Mouse (Mus musculus): ENCODE measurements around the gene Hfe. TPM values are rescaled to one million over a fixed set of nuclear protein-coding genes. Genes with fewer than 3 reads are reported as not detected.
"Not testable (repeated sequence)": the region's sequence is repeated elsewhere in the genome, so short reads cannot be mapped to it uniquely, and the experiment has no call there.

Gene Hfe
- polyA plus RNA-seq, 1 experiment from 2014 or later: 2.2 TPM

GRCm38 (mm10) chr13:23709714-23710373 is 810 bp downstream of the Hfe start:
- ATAC-seq (replicated peaks; ENCODE audit: low FRiP score) (no peak), DNase-seq (ENCODE audit: low spot score) (no peak)
- Histone ChIP-seq H3K4me2 (ENCODE audit: low read depth, low read length, severe bottlenecking) (peak overlapping the region; percentile 48), H3K9ac (ENCODE audit: low read length) (peak overlapping the region; percentile 37), H3K36me3 (ENCODE audit: control insufficient read depth, insufficient read depth, low read length) (no peaks in the 10 kb centered on the region), H3K27ac (ENCODE audit: low read depth, low read length) (no peak overlapping the region), H3K27me3 (ENCODE audit: control insufficient read depth, insufficient read depth, low read length) (no peaks in the 10 kb centered on the region; the same call in 1 of the 2 replicates), H3K4me3 (ENCODE audit: low read depth, low read length) (peak overlapping the region; percentile 20; the same call in 1 of the 2 replicates), H3K9me3 (ENCODE audit: control insufficient read depth, low read length) (no peaks in the 10 kb centered on the region), H3K4me1 (replicated peaks; ENCODE audit: control insufficient read depth, insufficient read depth, low read length) (peaks cover 5% of the 10 kb centered on the region)
- 21% methylated on average over 15 of the region's 15 CpGs for WGBS

GRCm38 (mm10) chr13:23708654-23709053 is 2.0 kb downstream of the Hfe start:
- H3K4me3 ChIP-seq (ENCODE audit: low read depth, low read length): no peak overlapping the region
- H3K4me1 ChIP-seq (replicated peaks; ENCODE audit: control insufficient read depth, insufficient read depth, low read length): peaks cover 5% of the 10 kb centered on the region
- H3K4me2 ChIP-seq (ENCODE audit: low read depth, low read length, severe bottlenecking): no peak overlapping the region
- ATAC-seq (replicated peaks; ENCODE audit: low FRiP score): no peak
- no peaks in the 10 kb centered on the region for H3K9me3 ChIP-seq (ENCODE audit: control insufficient read depth, low read length)
- no peak for DNase-seq (ENCODE audit: low spot score)
- H3K36me3 ChIP-seq (ENCODE audit: control insufficient read depth, insufficient read depth, low read length): no peaks in the 10 kb centered on the region
- no peak overlapping the region for H3K27ac ChIP-seq (ENCODE audit: low read depth, low read length)
- no peak overlapping the region for H3K9ac ChIP-seq (ENCODE audit: low read length)
- WGBS: 85% methylated on average over 4 of the region's 4 CpGs
- no peaks in the 10 kb centered on the region; the same call in 1 of the 2 replicates for H3K27me3 ChIP-seq (ENCODE audit: control insufficient read depth, insufficient read depth, low read length)

- Histone ChIP-seq H3K9me3 (ENCODE audit: control insufficient read depth, low read length) (no peaks in the 10 kb centered on the region), H3K9ac (ENCODE audit: low read length) (no peak overlapping the region), H3K27ac (ENCODE audit: low read depth, low read length) (no peak overlapping the region), H3K27me3 (ENCODE audit: control insufficient read depth, insufficient read depth, low read length) (no peaks in the 10 kb centered on the region; the same call in 1 of the 2 replicates), H3K36me3 (ENCODE audit: control insufficient read depth, insufficient read depth, low read length) (no peaks in the 10 kb centered on the region), H3K4me2 (ENCODE audit: low read depth, low read length, severe bottlenecking) (no peak overlapping the region), H3K4me3 (ENCODE audit: low read depth, low read length) (no peak overlapping the region), H3K4me1 (replicated peaks; ENCODE audit: control insufficient read depth, insufficient read depth, low read length) (peaks cover 5% of the 10 kb centered on the region)
- ATAC-seq (replicated peaks; ENCODE audit: low FRiP score) (no peak), DNase-seq (ENCODE audit: low spot score) (no peak)
- WGBS: 90% methylated on average over 4 of the region's 4 CpGs
Observed at GRCm38 (mm10) chr13:23708041-23708440, 2.6 kb downstream of the Hfe start.

- 90% methylated on average over 12 of the region's 12 CpGs for WGBS
- Histone ChIP-seq H3K27me3 (ENCODE audit: control insufficient read depth, insufficient read depth, low read length) (no peaks in the 10 kb centered on the region; the same call in 1 of the 2 replicates), H3K36me3 (ENCODE audit: control insufficient read depth, insufficient read depth, low read length) (no peaks in the 10 kb centered on the region), H3K9ac (ENCODE audit: low read length) (no peak overlapping the region), H3K9me3 (ENCODE audit: control insufficient read depth, low read length) (no peaks in the 10 kb centered on the region), H3K4me1 (replicated peaks; ENCODE audit: control insufficient read depth, insufficient read depth, low read length) (peaks cover 5% of the 10 kb centered on the region), H3K4me3 (ENCODE audit: low read depth, low read length) (no peak overlapping the region), H3K4me2 (ENCODE audit: low read depth, low read length, severe bottlenecking) (no peak overlapping the region), H3K27ac (ENCODE audit: low read depth, low read length) (no peak overlapping the region)
- ATAC-seq (replicated peaks; ENCODE audit: low FRiP score): no peak
- DNase-seq (ENCODE audit: low spot score): no peak
Observed at GRCm38 (mm10) chr13:23706771-23707170, 3.9 kb downstream of the Hfe start.

GRCm38 (mm10) chr13:23705751-23706356 is 4.8 kb downstream of the Hfe start:
- Histone ChIP-seq H3K9ac (ENCODE audit: low read length) (no peak overlapping the region), H3K4me1 (replicated peaks; ENCODE audit: control insufficient read depth, insufficient read depth, low read length) (peaks cover 5% of the 10 kb centered on the region), H3K4me3 (ENCODE audit: low read depth, low read length) (no peak overlapping the region), H3K27me3 (ENCODE audit: control insufficient read depth, insufficient read depth, low read length) (no peaks in the 10 kb centered on the region), H3K4me2 (ENCODE audit: low read depth, low read length, severe bottlenecking) (no peak overlapping the region), H3K9me3 (ENCODE audit: control insufficient read depth, low read length) (no peaks in the 10 kb centered on the region), H3K27ac (ENCODE audit: low read depth, low read length) (no peak overlapping the region), H3K36me3 (ENCODE audit: control insufficient read depth, insufficient read depth, low read length) (no peaks in the 10 kb centered on the region)
- no peak for ATAC-seq (replicated peaks; ENCODE audit: low FRiP score)
- DNase-seq (ENCODE audit: low spot score): no peak
- 90% methylated on average over 7 of the region's 7 CpGs for WGBS

- H3K9ac ChIP-seq (ENCODE audit: low read length): not testable (repeated sequence)
Observed at GRCm38 (mm10) chr13:23702801-23703200, 7.9 kb downstream of the Hfe start.

GRCm38 (mm10) chr13:23702220-23702619 is 8.4 kb downstream of the Hfe start:
- no peak overlapping the region for H3K27ac ChIP-seq (ENCODE audit: low read depth, low read length)
- no peaks in the 10 kb centered on the region for H3K4me1 ChIP-seq (replicated peaks; ENCODE audit: control insufficient read depth, insufficient read depth, low read length)
- DNase-seq (ENCODE audit: low spot score) (no peak), ATAC-seq (replicated peaks; ENCODE audit: low FRiP score) (no peak)
- H3K36me3 ChIP-seq (ENCODE audit: control insufficient read depth, insufficient read depth, low read length): no peaks in the 10 kb centered on the region
- H3K9ac ChIP-seq (ENCODE audit: low read length): no peak overlapping the region
- 87% methylated on average over 4 of the region's 4 CpGs for WGBS
- H3K9me3 ChIP-seq (ENCODE audit: control insufficient read depth, low read length): no peaks in the 10 kb centered on the region
- no peak overlapping the region for H3K4me2 ChIP-seq (ENCODE audit: low read depth, low read length, severe bottlenecking)
- no peaks in the 10 kb centered on the region for H3K27me3 ChIP-seq (ENCODE audit: control insufficient read depth, insufficient read depth, low read length)
- H3K4me3 ChIP-seq (ENCODE audit: low read depth, low read length): no peak overlapping the region

More at GRCm38 (mm10) chr13:23702801-23703200, 7.9 kb downstream of the Hfe start:
- not testable (repeated sequence) for H3K27ac ChIP-seq (ENCODE audit: low read depth, low read length); H3K4me1 ChIP-seq (replicated peaks; ENCODE audit: control insufficient read depth, insufficient read depth, low read length); H3K4me3 ChIP-seq (ENCODE audit: low read depth, low read length); H3K27me3 ChIP-seq (ENCODE audit: control insufficient read depth, insufficient read depth, low read length); H3K4me2 ChIP-seq (ENCODE audit: low read depth, low read length, severe bottlenecking); ATAC-seq (replicated peaks; ENCODE audit: low FRiP score); H3K36me3 ChIP-seq (ENCODE audit: control insufficient read depth, insufficient read depth, low read length); H3K9me3 ChIP-seq (ENCODE audit: control insufficient read depth, low read length); DNase-seq (ENCODE audit: low spot score)
- 85% methylated on average over 2 of the region's 2 CpGs for WGBS

GRCm38 (mm10) chr13:23700786-23701520 is 9.7 kb downstream of the Hfe start:
- 30% methylated on average over 8 of the region's 8 CpGs for WGBS
- Histone ChIP-seq H3K27me3 (ENCODE audit: control insufficient read depth, insufficient read depth, low read length) (no peaks in the 10 kb centered on the region), H3K4me2 (ENCODE audit: low read depth, low read length, severe bottlenecking) (no peak overlapping the region), H3K4me3 (ENCODE audit: low read depth, low read length) (no peak overlapping the region), H3K4me1 (replicated peaks; ENCODE audit: control insufficient read depth, insufficient read depth, low read length) (no peaks in the 10 kb centered on the region), H3K27ac (ENCODE audit: low read depth, low read length) (no peak overlapping the region), H3K36me3 (ENCODE audit: control insufficient read depth, insufficient read depth, low read length) (no peaks in the 10 kb centered on the region), H3K9me3 (ENCODE audit: control insufficient read depth, low read length) (no peaks in the 10 kb centered on the region), H3K9ac (ENCODE audit: low read length) (no peak overlapping the region)
- peak; percentile 33 for ATAC-seq (replicated peaks; ENCODE audit: low FRiP score)
- peak; percentile 77 for DNase-seq (ENCODE audit: low spot score)
